Mouse (Mus musculus) kidney, postnatal 0 days (tissue): Measurements from ENCODE around the gene 4930402H24Rik. TPM values are rescaled to one million over a fixed set of nuclear protein-coding genes. Genes with fewer than 3 reads are reported as not detected.

Source experiments
- ATAC-seq: fragments of 200-750 bp; cut with Nextera tagmentation; replicated peaks from 2 replicates; pipeline ENCODE4 v1.8.0; 2017; ENCODE audit warnings: low read depth, moderate number of reproducible peaks, moderate TSS enrichment, moderate library complexity; ENCODE audit not compliant: low FRiP score
- DNase-seq: peaks from one replicate; pipeline ENCODE4 v3.0.0-alpha.2; 2016; ENCODE audit warnings: low spot score
- H3K27ac ChIP-seq: fragments of 300-500 bp; sonication (generic); 2 replicates; pipeline ENCODE4 v1.5.1; 2014; ENCODE audit warnings: mild to moderate bottlenecking
- H3K27me3 ChIP-seq: fragments of 300-500 bp; sonication (generic); 2 replicates; pipeline ENCODE4 v1.6.1; 2014; ENCODE audit warnings: low read length, mixed read lengths; ENCODE audit not compliant: insufficient read depth
- H3K36me3 ChIP-seq: fragments of 300-500 bp; sonication (generic); 2 replicates; pipeline ENCODE4 v1.6.1; 2014; ENCODE audit warnings: low read length, mixed read lengths; ENCODE audit not compliant: insufficient read depth
- H3K4me1 ChIP-seq: fragments of 300-500 bp; sonication (generic); replicated peaks from 2 replicates; pipeline ENCODE4 v1.6.1; 2014; ENCODE audit warnings: antibody characterized with exemption, low read length, mixed read lengths; ENCODE audit not compliant: insufficient read depth
- H3K4me2 ChIP-seq: fragments of 300-500 bp; sonication (generic); 2 replicates; pipeline ENCODE4 v1.6.1; 2014; ENCODE audit warnings: mild to moderate bottlenecking, low read length, moderate library complexity, mixed read lengths
- H3K4me3 ChIP-seq: fragments of 300-500 bp; sonication (generic); replicated peaks from 2 replicates; pipeline ENCODE4 v1.5.1; 2014; ENCODE audit warnings: low read depth, low read length
- H3K9ac ChIP-seq: fragments of 300-500 bp; sonication (generic); 2 replicates; pipeline ENCODE4 v1.6.1; 2014; ENCODE audit warnings: low read depth, low read length
- H3K9me3 ChIP-seq: fragments of 300-500 bp; sonication (generic); replicated peaks from 2 replicates; pipeline ENCODE4 v1.6.1; 2016; ENCODE audit warnings: low read length, inconsistent platforms, mixed read lengths
- CTCF ChIP-seq: IDR thresholded peaks from 2 replicates; pipeline ENCODE4 v1.5.1; 2016; ENCODE audit warnings: antibody characterized with exemption, low read depth, mild to moderate bottlenecking, moderate library complexity
- WGBS: fragments of 180-500 bp; shearing (Covaris S2); extraction: QIAGEN DNeasy Blood & Tissue Kit; methylation state at CpG from one replicate; pipeline ENCODE4 v1.1.7; 2014; 5-methylcytosine and 5-hydroxymethylcytosine counted together
- polyA plus RNA-seq: library from polyadenylated mRNA; unstranded; fragments of >200 nt; fragmentation: Nextera tagmentation; extraction: Ambion mirVana; gene quantifications from 2 replicates; pipeline ENCODE4 v1.2.1, GENCODE M21; 2015

4930402H24Rik gene
- polyA plus RNA-seq, 1 experiment from 2014 or later, result 19.2 TPM

DNA sequence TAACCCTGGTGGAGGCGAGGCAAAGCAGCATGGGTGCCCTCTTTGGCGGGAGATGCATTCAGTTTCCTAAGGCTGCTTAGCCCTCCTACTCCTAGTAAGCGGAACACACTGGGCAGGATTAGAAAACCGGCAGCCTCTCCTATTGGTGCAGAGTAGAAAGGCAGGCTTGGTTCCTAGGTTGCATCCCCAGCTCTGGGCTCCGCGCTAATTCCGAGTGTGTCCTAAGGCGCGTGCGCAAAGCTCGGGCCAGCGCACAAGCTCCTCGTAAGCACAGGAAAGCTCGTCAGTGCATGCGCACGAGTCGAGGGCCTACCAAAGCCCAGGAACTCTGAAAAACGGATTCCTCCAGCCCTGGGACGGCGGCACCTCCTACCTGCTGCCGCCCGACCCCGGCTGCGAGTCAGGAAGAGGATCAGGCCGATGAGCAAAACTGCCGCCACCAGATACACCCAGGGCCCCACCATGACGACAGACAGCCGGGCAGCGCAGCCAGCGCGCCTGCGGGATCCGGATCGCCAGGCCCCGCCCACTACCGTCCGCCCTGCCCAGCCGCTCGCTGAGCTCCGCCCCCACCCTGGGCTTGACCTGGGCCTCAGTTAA, 242.0 kb downstream of the 4930402H24Rik start, which contains the start of gene Ddrgk1:
Gene Ddrgk1, minus strand, starts transcription at position 558 of the 600 bp plus-strand sequence.
- Histone ChIP-seq H3K4me1 (no peaks in the 10 kb centered on the region; the same call in 1 of the 2 replicates), H3K27me3 (no peaks in the 10 kb centered on the region), H3K27ac (peak within 1 kb of the TSS; percentile 99), H3K4me2 (peak within 1 kb of the TSS; percentile 64), H3K36me3 (peaks cover 23% of the 10 kb centered on the region; the same call in 1 of the 2 replicates), H3K9ac (peak within 1 kb of the TSS; percentile 94), H3K4me3 (peak within 1 kb of the TSS; percentile 59), H3K9me3 (no peaks in the 10 kb centered on the region)
- DNase-seq (peak; percentile 98), ATAC-seq (peak; percentile 96)
- peak; percentile 34; the same call in 1 of the 2 replicates for TF ChIP-seq CTCF
- WGBS, result under 1% methylated on average over 39 of the region's 40 CpGs

GRCm38 (mm10) chr2:130663342-130663741, 242.9 kb downstream of the 4930402H24Rik start:
- WGBS, result 88% methylated on average over 11 of the region's 11 CpGs
- TF ChIP-seq CTCF, result no peak
- peak overlapping the region; percentile 59; the same call in 1 of the 2 replicates for H3K4me3 ChIP-seq

DNA sequence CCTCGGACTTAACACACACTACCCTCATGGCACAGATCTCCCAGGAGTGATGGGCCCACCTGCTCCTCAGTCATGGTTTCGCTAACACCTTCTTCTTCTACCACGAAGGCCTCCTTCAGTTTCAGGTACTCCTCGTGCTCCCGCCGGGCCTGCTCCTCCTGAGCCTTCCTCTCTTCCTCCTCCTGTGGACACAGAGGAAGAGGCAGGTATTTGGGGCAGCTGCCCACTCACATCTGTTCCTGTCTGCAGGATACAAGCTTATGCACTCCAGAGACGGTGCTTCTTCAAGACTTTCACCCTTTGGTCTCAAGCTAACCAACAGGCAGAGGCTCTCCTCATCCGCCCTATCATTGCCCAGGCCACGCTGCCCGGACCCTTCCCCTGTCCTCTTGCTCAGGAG, 247.7 kb downstream of the 4930402H24Rik start:
- Histone ChIP-seq H3K36me3 (peaks cover 66% of the 10 kb centered on the region), H3K9ac (no peak overlapping the region), H3K4me2 (no peak overlapping the region), H3K27ac (no peak overlapping the region), H3K27me3 (no peaks in the 10 kb centered on the region), H3K4me1 (no peaks in the 10 kb centered on the region; the same call in 1 of the 2 replicates), H3K9me3 (no peaks in the 10 kb centered on the region), H3K4me3 (no peak overlapping the region)
- WGBS, result 98% methylated on average over 10 of the region's 10 CpGs
- ATAC-seq (no peak), DNase-seq (no peak)
- no peak for TF ChIP-seq CTCF

More at GRCm38 (mm10) chr2:130663342-130663741, 242.9 kb downstream of the 4930402H24Rik start:
- Histone ChIP-seq H3K36me3 (peaks cover 29% of the 10 kb centered on the region), H3K4me2 (peak overlapping the region; percentile 64), H3K27me3 (no peaks in the 10 kb centered on the region), H3K4me1 (no peaks in the 10 kb centered on the region; the same call in 1 of the 2 replicates), H3K9me3 (no peaks in the 10 kb centered on the region), H3K27ac (no peak overlapping the region; the same call in 1 of the 2 replicates), H3K9ac (peak overlapping the region; percentile 94; the same call in 1 of the 2 replicates)
- ATAC-seq (no peak), DNase-seq (no peak)

DNA sequence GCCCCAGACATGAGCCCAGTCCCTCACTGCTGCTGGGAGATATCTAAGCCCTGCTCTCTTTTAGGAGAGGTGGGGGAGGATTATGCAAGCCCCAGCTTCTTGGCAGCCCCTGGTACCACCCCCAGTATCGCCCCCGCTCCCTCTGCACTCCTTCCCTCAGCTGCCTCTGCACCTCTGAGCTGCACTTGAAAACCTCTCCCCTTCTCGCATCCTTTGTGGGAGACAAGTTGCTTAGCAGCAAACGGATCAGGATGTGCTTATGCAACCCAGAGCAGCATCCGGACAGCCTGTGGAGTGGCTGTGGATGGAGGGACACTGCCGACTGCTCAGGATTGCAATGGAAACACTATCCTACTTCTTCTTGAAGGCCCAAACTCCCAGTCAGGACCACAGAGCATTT, 248.7 kb downstream of the 4930402H24Rik start:
- H3K27ac ChIP-seq, result no peak overlapping the region
- no peaks in the 10 kb centered on the region for H3K27me3 ChIP-seq
- no peaks in the 10 kb centered on the region for H3K9me3 ChIP-seq
- no peak for TF ChIP-seq CTCF
- H3K36me3 ChIP-seq, result peaks cover 65% of the 10 kb centered on the region
- DNase-seq, result no peak
- no peaks in the 10 kb centered on the region for H3K4me1 ChIP-seq
- no peak overlapping the region for H3K9ac ChIP-seq
- 90% methylated on average over 6 of the region's 6 CpGs for WGBS
- ATAC-seq, result no peak
- H3K4me3 ChIP-seq, result no peak overlapping the region
- no peak overlapping the region for H3K4me2 ChIP-seq

DNA sequence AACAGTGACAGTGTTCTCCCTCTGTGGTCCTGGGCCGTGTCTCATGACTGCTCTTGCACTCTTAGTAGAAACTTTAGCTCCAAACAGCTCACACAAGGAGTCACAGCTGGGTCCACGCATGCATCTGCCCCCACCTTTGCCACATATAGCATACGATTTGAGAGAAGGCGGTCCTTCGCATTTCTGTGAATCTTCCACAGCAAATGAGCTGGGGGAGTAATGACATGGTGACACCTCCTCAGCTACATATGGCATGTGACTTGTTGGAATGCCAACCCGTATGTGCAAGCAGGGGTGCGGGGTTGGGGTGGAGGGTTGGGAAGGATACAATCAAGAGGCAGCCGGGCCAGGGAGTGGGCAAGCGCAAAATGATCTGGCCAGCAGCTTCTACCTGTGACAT, 249.7 kb downstream of the 4930402H24Rik start:
- WGBS, result 92% methylated on average over 9 of the region's 9 CpGs
- no peak for TF ChIP-seq CTCF
- H3K4me2 ChIP-seq, result no peak overlapping the region
- H3K27ac ChIP-seq, result no peak overlapping the region
- H3K4me3 ChIP-seq, result no peak overlapping the region
- peaks cover 57% of the 10 kb centered on the region for H3K36me3 ChIP-seq
- no peaks in the 10 kb centered on the region for H3K27me3 ChIP-seq
- no peak for DNase-seq
- no peak overlapping the region for H3K9ac ChIP-seq
- H3K4me1 ChIP-seq, result no peaks in the 10 kb centered on the region
- ATAC-seq, result no peak
- H3K9me3 ChIP-seq, result no peaks in the 10 kb centered on the region

Other genes starting within 250 kb of the 4930402H24Rik start
- gene Ddrgk1, start 241.7 kb downstream of the 4930402H24Rik start, polyA plus RNA-seq, result 89.6 and 96.6 TPM in 2 replicates
- gene Itpa, start 238.8 kb downstream of the 4930402H24Rik start, polyA plus RNA-seq, result 98.8 and 99.2 TPM in 2 replicates
- 7.6 and 8.3 TPM in 2 replicates for gene Slc4a11, start 208.9 kb downstream of the 4930402H24Rik start, polyA plus RNA-seq
- gene Atrn, start 89 bp upstream of the 4930402H24Rik start, polyA plus RNA-seq, result 6.2 and 6.5 TPM in 2 replicates
- gene Gfra4, start 136.7 kb upstream of the 4930402H24Rik start, polyA plus RNA-seq, result 14.2 and 14.5 TPM in 2 replicates
- 1.1 and 1.9 TPM in 2 replicates for gene Adam33, start 157.4 kb upstream of the 4930402H24Rik start, polyA plus RNA-seq
- 0.33 and 0.41 TPM in 2 replicates for gene Siglec1, start 180.4 kb upstream of the 4930402H24Rik start, polyA plus RNA-seq
- gene Hspa12b, start 220.9 kb upstream of the 4930402H24Rik start, polyA plus RNA-seq, result 9.4 and 9.8 TPM in 2 replicates
- not detected in 2 replicates for gene Gm11037, start 227.1 kb upstream of the 4930402H24Rik start, polyA plus RNA-seq